Mouse (Mus musculus): Measurements from ENCODE around the gene Usp30. TPM values are rescaled to one million over a fixed set of nuclear protein-coding genes. Genes with fewer than 3 reads are reported as not detected.

Gene Usp30
- 11.7 and 12.0 TPM in 2 replicates for polyA plus RNA-seq (2015; fragmentation: Nextera tagmentation; extraction: Ambion mirVana)

GRCm38 (mm10) chr5:114065161-114065560 is at the start of gene Usp30:
TSS of gene Usp30 (plus strand) at chr5:114065461.
- Histone ChIP-seq H3K36me3 (ENCODE audit: control insufficient read depth, insufficient read depth, low read length) (no peaks in the 10 kb centered on the region), H3K4me2 (ENCODE audit: low read depth, low read length) (no peak within 1 kb of the TSS), H3K9ac (ENCODE audit: low read length) (no peak within 1 kb of the TSS), H3K4me1 (replicated peaks; ENCODE audit: control insufficient read depth, insufficient read depth, low read length) (no peaks in the 10 kb centered on the region), H3K27me3 (ENCODE audit: control insufficient read depth, insufficient read depth, low read depth, low read length) (no peaks in the 10 kb centered on the region), H3K4me3 (ENCODE audit: low read length) (no peak within 1 kb of the TSS), H3K27ac (ENCODE audit: low read length) (no peak within 1 kb of the TSS), H3K9me3 (ENCODE audit: control insufficient read depth, low read length) (no peaks in the 10 kb centered on the region)
- no peak for ATAC-seq (ENCODE audit: low read depth)
- 90% methylated on average over 6 of the region's 6 CpGs for WGBS

- H3K9me3 ChIP-seq (ENCODE audit: control insufficient read depth, low read length), result no peaks in the 10 kb centered on the region
- H3K27ac ChIP-seq (ENCODE audit: low read length), result no peak overlapping the region
- no peaks in the 10 kb centered on the region for H3K27me3 ChIP-seq (ENCODE audit: control insufficient read depth, insufficient read depth, low read depth, low read length)
- no peak overlapping the region for H3K9ac ChIP-seq (ENCODE audit: low read length)
- no peaks in the 10 kb centered on the region for H3K36me3 ChIP-seq (ENCODE audit: control insufficient read depth, insufficient read depth, low read length)
- no peak overlapping the region for H3K4me3 ChIP-seq (ENCODE audit: low read length)
- no peak overlapping the region for H3K4me2 ChIP-seq (ENCODE audit: low read depth, low read length)
- no peak for ATAC-seq (ENCODE audit: low read depth)
- no peaks in the 10 kb centered on the region for H3K4me1 ChIP-seq (replicated peaks; ENCODE audit: control insufficient read depth, insufficient read depth, low read length)
- 48% methylated on average over 6 of the region's 6 CpGs for WGBS
These were observed 40.9 kb upstream of the Usp30 start for GRCm38 (mm10) chr5:114024390-114024789.

DNA sequence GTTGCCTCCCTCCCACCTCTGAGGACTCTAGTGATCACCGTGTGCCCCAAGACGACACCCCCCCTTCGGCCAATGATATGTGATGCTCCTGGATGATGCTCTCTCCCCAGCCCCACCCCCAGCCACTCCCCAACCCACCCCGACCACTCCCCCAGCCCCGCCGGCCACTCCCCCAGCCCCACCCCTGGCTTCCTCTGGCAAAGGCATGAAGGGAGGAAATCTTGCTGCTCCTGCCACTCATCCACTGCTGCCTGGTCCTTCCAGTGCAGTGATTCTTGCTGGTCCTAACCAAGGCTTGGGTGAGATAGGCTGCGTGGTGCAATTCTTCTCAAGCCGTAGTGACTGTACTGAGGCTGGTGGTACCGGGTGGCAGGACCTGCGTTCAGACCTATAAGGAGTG is 40.4 kb upstream of the Usp30 start:
- no peaks in the 10 kb centered on the region for H3K9me3 ChIP-seq (ENCODE audit: control insufficient read depth, low read length)
- no peak overlapping the region for H3K4me2 ChIP-seq (ENCODE audit: low read depth, low read length)
- no peaks in the 10 kb centered on the region for H3K27me3 ChIP-seq (ENCODE audit: control insufficient read depth, insufficient read depth, low read depth, low read length)
- H3K4me3 ChIP-seq (ENCODE audit: low read length), result no peak overlapping the region
- H3K27ac ChIP-seq (ENCODE audit: low read length), result no peak overlapping the region
- H3K36me3 ChIP-seq (ENCODE audit: control insufficient read depth, insufficient read depth, low read length), result no peaks in the 10 kb centered on the region
- no peak for ATAC-seq (ENCODE audit: low read depth)
- no peaks in the 10 kb centered on the region for H3K4me1 ChIP-seq (replicated peaks; ENCODE audit: control insufficient read depth, insufficient read depth, low read length)
- WGBS, result 12% methylated on average over 9 of the region's 10 CpGs
- no peak overlapping the region for H3K9ac ChIP-seq (ENCODE audit: low read length)

DNA sequence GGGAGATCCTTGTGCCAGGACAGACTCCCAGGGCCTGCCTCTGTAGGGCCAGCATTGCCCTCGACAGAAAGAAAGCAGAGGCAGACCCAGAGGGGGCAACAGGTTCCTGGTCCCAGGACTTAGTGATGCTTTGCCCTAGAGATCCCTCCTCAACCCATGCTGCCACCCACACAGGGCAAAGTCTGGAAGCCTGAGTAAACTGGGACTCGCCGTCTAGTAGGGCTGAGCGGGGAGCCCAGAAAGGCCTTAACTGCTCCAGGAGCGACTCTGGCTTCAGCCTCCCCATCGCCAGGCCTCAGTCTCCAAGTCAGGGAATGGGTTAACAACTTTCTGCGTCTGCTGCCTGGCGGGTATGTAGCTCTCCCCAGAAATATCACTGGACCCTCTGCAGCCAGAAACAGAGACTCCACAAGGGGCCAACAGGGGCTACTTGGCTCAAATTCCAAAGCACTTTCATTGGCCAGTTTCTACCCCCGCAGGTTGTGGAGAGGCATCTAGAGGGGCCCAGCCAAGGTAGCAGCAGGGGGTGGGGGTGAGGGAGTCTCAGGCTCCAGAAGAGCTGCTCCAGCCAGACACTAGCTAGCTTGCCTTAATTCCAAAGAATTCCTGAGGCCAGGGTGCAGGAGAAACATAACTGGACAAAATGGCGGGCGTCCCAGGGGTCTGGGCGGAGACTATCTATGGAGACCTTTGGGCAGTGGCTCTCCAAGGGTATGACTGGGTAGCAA is 37.9 kb upstream of the Usp30 start:
- H3K27ac ChIP-seq (ENCODE audit: low read length), result no peak overlapping the region
- WGBS, result 81% methylated on average over 12 of the region's 12 CpGs
- H3K36me3 ChIP-seq (ENCODE audit: control insufficient read depth, insufficient read depth, low read length), result no peaks in the 10 kb centered on the region
- no peak for ATAC-seq (ENCODE audit: low read depth)
- H3K4me1 ChIP-seq (replicated peaks; ENCODE audit: control insufficient read depth, insufficient read depth, low read length), result no peaks in the 10 kb centered on the region
- no peak overlapping the region for H3K4me2 ChIP-seq (ENCODE audit: low read depth, low read length)
- H3K9ac ChIP-seq (ENCODE audit: low read length), result no peak overlapping the region
- H3K4me3 ChIP-seq (ENCODE audit: low read length), result no peak overlapping the region
- H3K9me3 ChIP-seq (ENCODE audit: control insufficient read depth, low read length), result no peaks in the 10 kb centered on the region
- H3K27me3 ChIP-seq (ENCODE audit: control insufficient read depth, insufficient read depth, low read depth, low read length), result no peaks in the 10 kb centered on the region

- H3K9ac ChIP-seq (ENCODE audit: low read length), result no peak overlapping the region
- H3K36me3 ChIP-seq (ENCODE audit: control insufficient read depth, insufficient read depth, low read length), result no peaks in the 10 kb centered on the region
- H3K27me3 ChIP-seq (ENCODE audit: control insufficient read depth, insufficient read depth, low read depth, low read length), result no peaks in the 10 kb centered on the region
- H3K9me3 ChIP-seq (ENCODE audit: control insufficient read depth, low read length), result no peaks in the 10 kb centered on the region
- H3K4me3 ChIP-seq (ENCODE audit: low read length), result no peak overlapping the region
- H3K27ac ChIP-seq (ENCODE audit: low read length), result no peak overlapping the region
- no peak overlapping the region for H3K4me2 ChIP-seq (ENCODE audit: low read depth, low read length)
- WGBS, result 78% methylated on average over 12 of the region's 12 CpGs
- no peaks in the 10 kb centered on the region for H3K4me1 ChIP-seq (replicated peaks; ENCODE audit: control insufficient read depth, insufficient read depth, low read length)
- no peak for ATAC-seq (ENCODE audit: low read depth)
These were observed 37.1 kb upstream of the Usp30 start for GRCm38 (mm10) chr5:114028111-114028510.

DNA sequence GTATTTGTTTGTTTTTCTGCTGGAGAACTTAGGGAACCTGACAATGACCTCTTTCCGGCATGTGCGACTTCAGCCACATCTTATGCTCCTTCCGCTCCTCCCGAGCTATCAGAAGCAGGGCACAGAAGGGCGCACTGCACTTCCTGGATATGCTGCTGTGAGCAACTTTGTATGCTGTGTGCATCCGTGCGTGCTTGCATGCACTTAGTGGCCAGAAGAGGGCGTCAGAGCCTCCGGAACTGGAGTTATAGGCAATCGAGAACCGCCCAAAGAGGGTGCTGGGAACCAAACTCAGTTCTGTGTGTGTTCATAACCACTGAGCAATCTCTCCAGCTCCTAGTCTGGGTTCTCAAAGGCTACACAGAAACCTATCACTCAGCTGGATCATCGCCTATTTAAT is 34.6 kb upstream of the Usp30 start:
- ATAC-seq (ENCODE audit: low read depth), result no peak
- no peak overlapping the region for H3K4me2 ChIP-seq (ENCODE audit: low read depth, low read length)
- no peak overlapping the region for H3K4me3 ChIP-seq (ENCODE audit: low read length)
- WGBS, result 90% methylated on average over 12 of the region's 12 CpGs
- H3K27me3 ChIP-seq (ENCODE audit: control insufficient read depth, insufficient read depth, low read depth, low read length), result no peaks in the 10 kb centered on the region
- H3K27ac ChIP-seq (ENCODE audit: low read length), result no peak overlapping the region
- H3K4me1 ChIP-seq (replicated peaks; ENCODE audit: control insufficient read depth, insufficient read depth, low read length), result no peaks in the 10 kb centered on the region
- no peak overlapping the region for H3K9ac ChIP-seq (ENCODE audit: low read length)
- H3K9me3 ChIP-seq (ENCODE audit: control insufficient read depth, low read length), result no peaks in the 10 kb centered on the region
- H3K36me3 ChIP-seq (ENCODE audit: control insufficient read depth, insufficient read depth, low read length), result no peaks in the 10 kb centered on the region

DNA sequence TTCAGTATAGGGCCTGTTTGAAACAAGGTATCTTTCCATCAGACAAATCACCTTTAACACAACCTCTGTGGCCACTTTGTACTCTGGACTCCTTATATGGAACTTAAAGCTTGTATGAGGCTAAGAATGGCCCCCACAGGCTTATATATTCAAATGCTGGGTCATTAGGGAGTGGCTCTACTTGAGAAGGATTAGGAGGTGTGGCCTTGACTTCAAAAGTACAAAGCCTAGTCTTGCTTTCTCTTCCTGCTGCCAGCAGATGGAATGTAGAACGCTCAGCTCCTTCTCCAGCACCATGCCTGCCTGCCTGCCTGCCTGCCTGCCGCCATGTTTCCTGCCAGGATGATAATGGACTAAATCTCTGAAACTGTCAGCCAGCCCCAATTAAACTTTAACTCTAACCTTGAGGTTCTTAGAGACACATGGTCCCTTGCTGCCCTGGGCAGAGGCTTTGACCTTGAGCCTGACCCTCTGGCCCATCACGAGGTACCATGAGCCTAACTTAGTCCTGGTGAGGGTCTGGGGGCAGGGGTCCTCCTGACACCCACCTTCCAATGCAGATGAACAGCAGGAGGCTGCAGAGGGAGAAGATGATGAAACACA is 33.0 kb upstream of the Usp30 start:
- Histone ChIP-seq H3K9me3 (ENCODE audit: control insufficient read depth, low read length) (no peaks in the 10 kb centered on the region), H3K9ac (ENCODE audit: low read length) (no peak overlapping the region), H3K27ac (ENCODE audit: low read length) (no peak overlapping the region), H3K4me3 (ENCODE audit: low read length) (no peak overlapping the region), H3K4me1 (replicated peaks; ENCODE audit: control insufficient read depth, insufficient read depth, low read length) (no peaks in the 10 kb centered on the region), H3K36me3 (ENCODE audit: control insufficient read depth, insufficient read depth, low read length) (no peaks in the 10 kb centered on the region), H3K4me2 (ENCODE audit: low read depth, low read length) (no peak overlapping the region), H3K27me3 (ENCODE audit: control insufficient read depth, insufficient read depth, low read depth, low read length) (no peaks in the 10 kb centered on the region)
- no peak for ATAC-seq (ENCODE audit: low read depth)
- 75% methylated on average over 3 of the region's 3 CpGs for WGBS

DNA sequence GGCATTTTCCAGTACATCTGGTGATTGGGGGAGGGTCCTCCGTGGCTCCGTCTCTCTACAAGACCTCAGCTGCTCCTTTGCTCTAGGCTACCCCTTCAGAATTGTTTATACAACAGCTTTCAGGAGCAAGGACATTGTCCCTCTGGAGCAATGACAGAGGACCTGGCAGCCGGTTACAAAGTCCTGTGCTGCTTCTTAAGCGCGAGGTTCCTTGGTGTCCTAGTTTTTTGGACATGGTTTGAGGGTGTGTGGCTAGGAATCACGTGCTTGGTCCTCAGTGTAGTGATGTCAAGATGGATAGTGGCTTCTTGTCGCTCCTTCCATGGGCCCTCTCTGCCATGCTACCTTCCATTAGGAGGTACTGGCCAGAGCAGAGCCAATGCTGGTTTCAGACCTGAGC is 30.9 kb upstream of the Usp30 start:
- H3K4me3 ChIP-seq (ENCODE audit: low read length), result no peak overlapping the region
- no peak for ATAC-seq (ENCODE audit: low read depth)
- H3K9me3 ChIP-seq (ENCODE audit: control insufficient read depth, low read length), result no peaks in the 10 kb centered on the region
- H3K36me3 ChIP-seq (ENCODE audit: control insufficient read depth, insufficient read depth, low read length), result no peaks in the 10 kb centered on the region
- H3K4me1 ChIP-seq (replicated peaks; ENCODE audit: control insufficient read depth, insufficient read depth, low read length), result no peaks in the 10 kb centered on the region
- H3K4me2 ChIP-seq (ENCODE audit: low read depth, low read length), result no peak overlapping the region
- H3K27me3 ChIP-seq (ENCODE audit: control insufficient read depth, insufficient read depth, low read depth, low read length), result no peaks in the 10 kb centered on the region
- WGBS, result 57% methylated on average over 7 of the region's 7 CpGs
- H3K27ac ChIP-seq (ENCODE audit: low read length), result no peak overlapping the region
- H3K9ac ChIP-seq (ENCODE audit: low read length), result no peak overlapping the region

DNA sequence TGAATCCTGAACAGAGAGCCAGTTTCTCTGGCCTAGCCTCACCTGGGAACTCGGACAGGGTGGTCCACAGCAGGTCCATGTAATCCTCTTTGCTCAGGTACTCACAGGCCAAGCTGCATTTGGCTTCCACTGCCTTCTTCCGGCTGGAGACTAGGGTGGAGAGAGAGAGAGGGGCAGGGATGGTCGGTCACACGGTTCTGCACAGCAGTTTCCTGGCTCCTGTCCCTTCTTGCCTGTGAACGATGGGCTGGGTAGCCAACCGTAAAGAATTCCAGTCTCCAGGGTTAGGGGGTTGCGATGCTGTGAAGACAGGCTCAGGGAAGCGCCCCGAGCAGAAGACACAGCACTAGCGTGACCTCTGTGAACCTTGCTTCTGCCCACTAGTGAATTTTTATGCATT is 30.1 kb upstream of the Usp30 start:
- Histone ChIP-seq H3K36me3 (ENCODE audit: control insufficient read depth, insufficient read depth, low read length) (no peaks in the 10 kb centered on the region), H3K4me1 (replicated peaks; ENCODE audit: control insufficient read depth, insufficient read depth, low read length) (no peaks in the 10 kb centered on the region)

More for the DNA sequence above, 30.1 kb upstream of the Usp30 start:
- Histone ChIP-seq H3K4me3 (ENCODE audit: low read length) (no peak overlapping the region), H3K4me2 (ENCODE audit: low read depth, low read length) (no peak overlapping the region), H3K9me3 (ENCODE audit: control insufficient read depth, low read length) (no peaks in the 10 kb centered on the region), H3K27me3 (ENCODE audit: control insufficient read depth, insufficient read depth, low read depth, low read length) (no peaks in the 10 kb centered on the region), H3K27ac (ENCODE audit: low read length) (no peak overlapping the region), H3K9ac (ENCODE audit: low read length) (no peak overlapping the region)
- no peak for ATAC-seq (ENCODE audit: low read depth)
- 61% methylated on average over 10 of the region's 10 CpGs for WGBS
